Mouse (Mus musculus) midbrain, embryonic 15.5 days (tissue): ENCODE data around the gene Pmpca. TPM values are rescaled to one million over a fixed set of nuclear protein-coding genes. Genes with fewer than 3 reads are reported as not detected.

Source experiments
- ATAC-seq: fragments of 200-750 bp; cut with Nextera tagmentation; replicated peaks from 2 replicates; pipeline ENCODE4 v1.8.0; 2017; ENCODE audit warnings: moderate TSS enrichment
- H3K27ac ChIP-seq: fragments of 300-500 bp; sonication (generic); 2 replicates; pipeline ENCODE4 v1.5.1; 2015; ENCODE audit warnings: mild to moderate bottlenecking, inconsistent platforms
- H3K27me3 ChIP-seq: fragments of 300-500 bp; sonication (generic); replicated peaks from 2 replicates; pipeline ENCODE4 v1.6.1; 2015; ENCODE audit warnings: inconsistent platforms
- H3K36me3 ChIP-seq: fragments of 300-500 bp; sonication (generic); replicated peaks from 2 replicates; pipeline ENCODE4 v1.6.1; 2015; ENCODE audit warnings: inconsistent platforms
- H3K4me1 ChIP-seq: fragments of 300-500 bp; sonication (generic); 2 replicates; pipeline ENCODE4 v1.6.1; 2015; ENCODE audit warnings: inconsistent platforms
- H3K4me2 ChIP-seq: fragments of 300-500 bp; sonication (generic); 2 replicates; pipeline ENCODE4 v1.6.1; 2015; ENCODE audit warnings: inconsistent platforms, mild to moderate bottlenecking, moderate library complexity
- H3K4me3 ChIP-seq: fragments of 300-500 bp; sonication (generic); 2 replicates; pipeline ENCODE4 v1.5.1; 2015; ENCODE audit warnings: mild to moderate bottlenecking, inconsistent platforms
- H3K9ac ChIP-seq: fragments of 300-500 bp; sonication (generic); 2 replicates; pipeline ENCODE4 v1.6.1; 2015; ENCODE audit warnings: mild to moderate bottlenecking, inconsistent platforms
- H3K9me3 ChIP-seq: fragments of 300-500 bp; sonication (generic); 2 replicates; pipeline ENCODE4 v1.6.1; 2016; ENCODE audit warnings: inconsistent platforms
- WGBS: fragments of 180-500 bp; shearing (Covaris S2); methylation state at CpG from one replicate; pipeline ENCODE4 v1.1.7; 2015; ENCODE audit warnings: mixed read lengths; 5-methylcytosine and 5-hydroxymethylcytosine counted together
- polyA plus RNA-seq: library from polyadenylated mRNA; unstranded; fragments of >200 nt; fragmentation: Nextera tagmentation; extraction: Ambion mirVana; gene quantifications from 2 replicates; pipeline ENCODE4 v1.2.1, GENCODE M21; 2015

The Pmpca gene
- polyA plus RNA-seq, 1 experiment from 2014 or later = 97.6 TPM

DNA sequence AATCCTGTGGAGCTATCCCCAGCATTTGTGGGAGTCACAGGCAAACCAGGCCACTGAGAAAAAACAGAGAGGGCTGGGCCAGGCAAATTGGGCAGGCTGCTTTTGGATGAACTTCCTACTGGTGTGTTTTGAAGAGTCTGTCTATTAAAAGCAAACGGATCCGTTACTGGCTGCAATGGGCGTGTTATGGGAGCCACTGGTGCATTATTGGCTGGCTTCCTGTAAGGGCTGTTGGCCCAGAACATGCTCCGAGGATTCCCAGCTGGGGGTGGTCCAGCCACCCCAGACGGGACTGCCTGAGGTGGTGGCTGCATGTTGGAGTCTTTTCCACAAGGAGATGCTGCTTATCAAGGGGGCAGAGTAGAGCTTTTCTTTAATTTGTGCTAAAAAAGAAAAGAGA, 52.5 kb downstream of the Pmpca start:
- ATAC-seq = no peak
- no peaks in the 10 kb centered on the region for H3K9me3 ChIP-seq
- H3K4me1 ChIP-seq = peaks cover 35% of the 10 kb centered on the region
- no peaks in the 10 kb centered on the region for H3K27me3 ChIP-seq
- no peak overlapping the region for H3K4me3 ChIP-seq
- H3K9ac ChIP-seq = no peak overlapping the region
- 76% methylated on average over 5 of the region's 5 CpGs for WGBS
- no peak overlapping the region for H3K4me2 ChIP-seq
- peaks cover 22% of the 10 kb centered on the region for H3K36me3 ChIP-seq
- H3K27ac ChIP-seq = no peak overlapping the region

DNA sequence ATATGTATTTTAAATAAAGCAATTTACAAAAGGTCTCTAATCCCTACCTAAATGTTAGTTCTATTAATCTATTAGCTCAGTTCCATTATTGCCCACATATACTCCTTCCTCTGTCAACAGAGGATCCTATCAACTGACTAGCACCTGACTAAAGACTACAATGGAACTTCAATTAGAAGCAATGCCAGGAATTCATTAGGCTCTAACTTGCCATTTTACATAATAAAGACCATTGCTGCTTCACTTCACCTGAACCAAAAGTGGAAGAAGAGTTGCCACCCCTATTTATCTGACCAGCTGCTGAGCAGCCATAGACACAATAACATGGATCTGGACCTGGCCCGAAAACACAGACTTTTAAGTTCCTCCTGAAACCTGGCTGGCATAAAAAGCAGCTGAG, 53.7 kb downstream of the Pmpca start:
- Histone ChIP-seq H3K27ac (no peak overlapping the region), H3K4me1 (peaks cover 37% of the 10 kb centered on the region), H3K9ac (no peak overlapping the region), H3K4me3 (no peak overlapping the region), H3K36me3 (peaks cover 22% of the 10 kb centered on the region), H3K27me3 (no peaks in the 10 kb centered on the region), H3K9me3 (no peaks in the 10 kb centered on the region), H3K4me2 (no peak overlapping the region; the same call in 1 of the 2 replicates)
- 76% methylated on average over 1 of the region's 1 CpGs for WGBS
- ATAC-seq = no peak

DNA sequence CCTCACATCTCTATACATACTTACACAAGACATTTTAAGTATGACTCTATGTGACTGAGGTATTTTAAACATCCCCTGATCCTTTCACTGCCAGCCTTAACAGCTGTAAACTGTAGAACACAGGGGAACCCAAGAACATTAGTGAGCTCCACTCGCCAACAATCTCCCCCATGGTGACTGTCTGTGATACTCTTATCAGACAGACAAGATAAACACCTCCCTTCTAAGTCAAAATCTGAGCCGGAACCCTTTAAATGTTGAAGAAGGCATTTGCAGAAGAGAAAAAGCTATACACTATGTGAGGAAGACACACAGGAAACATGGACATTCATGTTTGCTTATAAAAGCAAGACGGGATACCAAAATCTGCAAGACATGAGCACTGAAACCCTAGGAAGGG, 54.7 kb downstream of the Pmpca start:
- H3K9me3 ChIP-seq = no peaks in the 10 kb centered on the region
- H3K4me1 ChIP-seq = peaks cover 34% of the 10 kb centered on the region
- H3K36me3 ChIP-seq = peaks cover 16% of the 10 kb centered on the region
- no peak for ATAC-seq
- no peak overlapping the region for H3K27ac ChIP-seq
- 58% methylated on average over 3 of the region's 3 CpGs for WGBS
- H3K27me3 ChIP-seq = no peaks in the 10 kb centered on the region
- peak overlapping the region; percentile 81 for H3K9ac ChIP-seq
- peak overlapping the region; percentile 75 for H3K4me3 ChIP-seq
- H3K4me2 ChIP-seq = peak overlapping the region; percentile 54

DNA sequence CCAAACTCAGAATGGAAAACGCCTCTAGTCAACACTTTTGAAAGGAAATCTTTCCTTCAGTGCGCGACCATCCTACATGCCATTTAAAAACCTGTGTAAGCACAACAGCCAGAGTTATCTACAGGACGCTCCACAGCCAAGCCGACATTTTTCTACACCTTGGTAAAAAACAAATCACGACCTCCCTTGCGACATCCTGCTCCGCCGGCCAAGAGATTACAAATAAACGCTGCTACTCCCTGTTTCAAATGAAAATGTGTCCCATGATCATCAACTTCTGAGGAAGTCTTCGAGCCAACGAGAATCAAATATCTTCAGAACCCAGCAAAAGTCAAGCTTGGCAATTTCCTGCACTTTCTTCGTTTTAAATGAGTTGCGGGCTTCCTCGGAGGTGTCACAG, 55.2 kb downstream of the Pmpca start:
- peak overlapping the region; percentile 54 for H3K4me2 ChIP-seq
- ATAC-seq = no peak
- WGBS = 5% methylated on average over 15 of the region's 15 CpGs
- peak overlapping the region; percentile 81 for H3K9ac ChIP-seq
- H3K27me3 ChIP-seq = no peaks in the 10 kb centered on the region
- H3K4me1 ChIP-seq = peaks cover 34% of the 10 kb centered on the region
- peaks cover 16% of the 10 kb centered on the region for H3K36me3 ChIP-seq
- H3K4me3 ChIP-seq = peak overlapping the region; percentile 75
- H3K27ac ChIP-seq = peak overlapping the region; percentile 96
- no peaks in the 10 kb centered on the region for H3K9me3 ChIP-seq

DNA sequence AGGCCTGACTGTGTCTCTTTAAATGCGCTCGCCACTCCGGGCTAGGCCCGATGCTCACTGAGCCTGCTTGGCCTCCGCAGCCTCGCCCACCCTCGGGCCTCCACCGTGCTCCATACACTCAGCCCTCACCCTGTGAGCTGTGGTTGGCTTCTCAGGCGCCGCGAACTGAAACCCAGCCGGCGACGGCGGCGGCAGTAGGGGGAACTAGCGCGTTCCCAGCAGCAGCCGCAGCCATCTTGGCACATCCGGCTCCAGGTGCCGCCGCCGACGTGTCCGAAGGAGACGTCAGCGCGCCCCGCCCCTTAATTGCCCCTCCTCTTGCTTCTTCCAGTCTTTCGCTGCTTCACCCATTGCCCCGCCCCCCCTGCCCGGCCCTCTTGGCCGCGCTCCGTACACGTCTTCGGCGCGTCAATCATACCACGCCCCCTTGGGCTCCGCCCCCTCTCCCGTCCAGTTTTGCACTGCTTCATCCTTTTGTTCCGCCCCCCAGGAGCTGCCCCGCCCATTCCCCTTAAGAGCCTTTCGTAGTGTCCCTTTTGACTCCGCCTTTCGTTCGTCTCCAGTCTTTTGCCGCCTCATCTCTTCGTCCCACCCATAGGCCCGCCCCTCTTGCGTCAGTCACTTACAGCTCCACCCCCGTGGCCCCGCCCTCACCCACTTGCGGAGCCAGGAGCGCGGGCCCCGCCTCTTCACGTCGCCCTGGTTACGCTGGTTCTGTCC, 56.0 kb downstream of the Pmpca start, which contains the start of gene Sec16a:
TSS of gene Sec16a (minus strand) at position 271 of the 720 bp plus-strand sequence.
- Histone ChIP-seq H3K27me3 (no peaks in the 10 kb centered on the region), H3K9me3 (no peaks in the 10 kb centered on the region), H3K4me2 (peak within 1 kb of the TSS; percentile 68), H3K9ac (peak within 1 kb of the TSS; percentile 81), H3K27ac (peak within 1 kb of the TSS; percentile 96), H3K4me1 (peaks cover 39% of the 10 kb centered on the region), H3K36me3 (peaks cover 11% of the 10 kb centered on the region), H3K4me3 (peak within 1 kb of the TSS; percentile 75)
- peak; percentile 93 for ATAC-seq
- WGBS = under 1% methylated on average over 61 of the region's 61 CpGs

DNA sequence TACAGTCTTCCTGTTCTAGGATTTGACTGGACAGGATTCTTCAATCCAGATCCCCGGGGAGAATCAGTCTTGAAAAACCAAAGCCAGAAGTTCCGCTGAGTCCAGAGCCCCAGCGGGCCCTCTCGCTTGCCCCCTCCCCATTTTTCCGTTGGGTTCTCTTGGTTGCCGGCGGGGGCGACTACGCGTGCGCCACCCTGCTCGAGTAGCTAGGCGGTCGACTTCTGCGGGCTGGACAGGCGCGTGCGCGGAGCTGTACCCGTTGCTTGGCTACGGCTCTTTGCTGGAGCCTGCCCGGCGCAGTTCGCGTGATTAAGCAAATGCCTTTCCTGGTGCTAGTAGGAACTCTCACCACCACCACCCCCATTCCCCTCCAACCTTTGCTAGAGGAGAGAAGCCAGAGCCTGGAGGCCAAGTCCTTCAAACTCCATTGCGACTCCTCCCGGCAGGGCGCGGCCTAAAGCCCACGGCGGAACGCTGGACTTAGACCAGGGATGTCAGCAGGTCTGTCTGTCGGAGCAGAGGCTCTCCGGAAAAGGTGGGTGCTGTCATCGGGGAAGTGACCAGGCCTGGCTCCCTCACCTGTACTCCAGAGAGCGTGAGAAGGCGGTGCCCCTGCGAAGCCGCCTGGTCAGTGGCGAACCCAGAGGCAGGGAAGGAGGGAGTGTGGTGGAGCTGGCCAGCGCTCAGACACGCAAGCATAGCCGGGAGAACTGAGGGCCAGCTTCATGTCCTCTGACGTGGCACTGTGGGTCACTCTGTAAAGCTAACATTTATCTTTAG, 56.7 kb downstream of the Pmpca start:
- Histone ChIP-seq H3K4me2 (peak overlapping the region; percentile 68), H3K27ac (peak overlapping the region; percentile 96), H3K27me3 (no peaks in the 10 kb centered on the region), H3K4me3 (peak overlapping the region; percentile 75), H3K4me1 (peaks cover 39% of the 10 kb centered on the region), H3K9ac (peak overlapping the region; percentile 53), H3K36me3 (peaks cover 7% of the 10 kb centered on the region), H3K9me3 (no peaks in the 10 kb centered on the region)
- under 1% methylated on average over 44 of the region's 44 CpGs for WGBS
- peak; percentile 93 for ATAC-seq

DNA sequence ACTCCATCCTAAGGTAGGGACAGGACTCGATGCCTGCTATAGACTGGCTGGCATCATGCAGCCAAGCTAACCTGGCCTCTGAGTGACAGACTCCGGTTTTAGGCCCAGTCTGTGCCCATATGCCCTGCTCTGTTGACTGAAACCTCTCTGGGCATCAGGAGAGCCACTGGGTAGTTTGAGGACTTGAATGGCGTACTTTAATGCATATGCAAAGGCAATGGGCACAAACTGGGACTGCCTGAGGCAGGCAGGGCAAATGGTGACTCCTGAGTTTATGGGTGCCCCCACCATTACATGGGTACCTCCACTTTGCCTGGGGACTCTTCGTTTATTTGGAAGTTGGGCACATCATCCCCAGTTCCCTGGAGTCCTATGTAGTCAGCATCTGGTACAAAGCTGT, 57.5 kb downstream of the Pmpca start:
- H3K9ac ChIP-seq = peak overlapping the region; percentile 53
- peaks cover 39% of the 10 kb centered on the region for H3K4me1 ChIP-seq
- no peaks in the 10 kb centered on the region for H3K27me3 ChIP-seq
- H3K36me3 ChIP-seq = no peaks in the 10 kb centered on the region
- peak overlapping the region; percentile 75 for H3K4me3 ChIP-seq
- H3K4me2 ChIP-seq = peak overlapping the region; percentile 68
- no peaks in the 10 kb centered on the region for H3K9me3 ChIP-seq
- no peak overlapping the region for H3K27ac ChIP-seq
- no peak for ATAC-seq
- WGBS = 76% methylated on average over 4 of the region's 4 CpGs

Other genes with a start within 250 kb of the Pmpca start
- 0.13 TPM in 1 of 2 replicates, not detected in the other for gene Lhx3, start 181.1 kb upstream of the Pmpca start, polyA plus RNA-seq
- 16.8 and 18.1 TPM in 2 replicates for gene Qsox2, start 151.8 kb upstream of the Pmpca start, polyA plus RNA-seq
- 0.18 and 0.25 TPM in 2 replicates for gene Ccdc187, start 94.8 kb upstream of the Pmpca start, polyA plus RNA-seq
- gene Gpsm1, start 73.8 kb upstream of the Pmpca start, polyA plus RNA-seq = 211 and 216 TPM in 2 replicates
- gene Dnlz, start 37.2 kb upstream of the Pmpca start, polyA plus RNA-seq = 27.6 and 29.8 TPM in 2 replicates
- gene Card9, start 28.4 kb upstream of the Pmpca start, polyA plus RNA-seq = 1.6 and 2.9 TPM in 2 replicates
- 33.0 and 40.0 TPM in 2 replicates for gene Snapc4, start 8.7 kb upstream of the Pmpca start, polyA plus RNA-seq
- gene Entr1, start within 50 bp of the Pmpca start, polyA plus RNA-seq = 175 and 181 TPM in 2 replicates
- 27.7 and 28.6 TPM in 2 replicates for gene Inpp5e, start 19.9 kb downstream of the Pmpca start, polyA plus RNA-seq
- gene Sec16a, start 55.9 kb downstream of the Pmpca start, polyA plus RNA-seq = 21.3 and 21.5 TPM in 2 replicates
- gene Notch1, start 127.3 kb downstream of the Pmpca start, polyA plus RNA-seq = 15.6 and 17.6 TPM in 2 replicates
- gene Egfl7, start 190.7 kb downstream of the Pmpca start, polyA plus RNA-seq = 71.8 and 75.7 TPM in 2 replicates
- gene Gm20532, start 197.3 kb downstream of the Pmpca start, polyA plus RNA-seq = not detected in 2 replicates
- 4.6 and 6.7 TPM in 2 replicates for gene Agpat2, start 215.1 kb downstream of the Pmpca start, polyA plus RNA-seq
- gene Fam69b, start 239.1 kb downstream of the Pmpca start, polyA plus RNA-seq = 164 and 168 TPM in 2 replicates